Mouse (Mus musculus): ENCODE results near the gene Vmn1r174.
"Not testable (repeated sequence)": the region's sequence is repeated elsewhere in the genome, so short reads cannot be mapped to it uniquely, and the experiment has no call there.

The Vmn1r174 gene

DNA sequence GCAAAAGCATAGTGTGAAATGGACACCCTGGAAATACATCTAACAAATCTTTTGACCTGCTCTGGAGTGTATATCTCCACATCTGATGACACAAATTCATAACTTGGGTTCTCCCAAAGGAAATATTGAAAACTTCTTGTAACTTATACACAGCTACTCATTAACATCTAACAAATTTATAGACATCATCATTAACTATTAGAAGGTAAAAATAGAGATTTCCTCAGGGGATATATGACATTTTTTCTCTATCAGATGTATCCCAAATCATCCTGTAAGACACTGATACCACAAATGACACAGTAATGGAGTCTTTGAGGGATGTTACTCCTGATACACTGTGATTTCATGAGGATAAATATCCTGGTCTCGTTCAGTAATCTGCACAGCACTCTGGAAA lies at the start of gene Vmn1r174:
Gene Vmn1r174, plus strand, starts transcription at position 301 of the 400 bp plus-strand sequence.
- DNase-seq: not testable (repeated sequence)

DNA sequence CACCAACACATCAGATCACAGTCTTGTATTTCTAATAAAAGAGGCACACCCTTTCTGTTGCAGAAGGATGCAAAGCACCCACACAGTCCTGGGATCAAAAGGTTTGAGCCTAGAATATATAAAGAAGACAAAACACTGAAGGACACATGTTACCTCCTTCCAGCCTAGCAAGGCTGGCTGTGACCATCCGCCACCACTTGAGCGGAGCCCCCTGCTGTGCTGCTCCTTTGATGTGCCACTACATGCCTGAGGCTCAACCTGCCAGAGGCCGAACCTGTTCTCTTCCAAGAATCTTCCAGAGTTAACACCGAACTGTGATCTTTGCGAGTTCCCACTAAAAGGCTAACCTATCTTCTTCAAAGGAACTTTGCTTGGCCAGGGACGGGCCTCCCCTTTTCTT lies 32.5 kb downstream of the Vmn1r174 start:
- DNase-seq: no peak

DNA sequence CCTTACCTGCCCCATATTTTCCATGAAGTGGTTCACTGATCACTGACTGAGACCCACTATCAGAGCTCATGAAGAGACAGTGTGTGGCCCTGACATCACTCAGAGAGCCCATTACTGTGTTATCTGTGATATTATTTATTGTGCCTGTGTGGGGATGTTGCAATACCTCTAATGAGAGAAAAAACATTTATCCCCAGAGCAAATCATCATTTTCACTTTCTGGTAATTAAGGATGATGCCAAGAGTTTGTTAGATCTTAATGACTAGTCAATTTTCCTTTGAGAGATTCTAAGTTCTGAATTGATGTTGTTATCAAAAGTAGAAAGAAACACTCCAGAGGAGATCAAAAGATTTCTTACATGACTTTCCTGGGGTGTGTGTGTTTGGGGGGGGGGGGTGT lies 58.5 kb downstream of the Vmn1r174 start, which contains the start of gene Vmn1r175:
Gene Vmn1r175, minus strand, starts transcription at position 101 of the 400 bp plus-strand sequence.
- DNase-seq: not testable (repeated sequence)

Measured in cerebellum, adult 9-10 months (tissue).